Mouse (Mus musculus) forelimb bud, embryonic 11.5 days (tissue): ENCODE measurements around the gene Olfr52.
"Not testable (repeated sequence)": the region's sequence is repeated elsewhere in the genome, so short reads cannot be mapped to it uniquely, and the experiment has no call there.

ENCODE experiments used
- DNase-seq: peaks from one replicate; pipeline ENCODE4 v3.0.0-alpha.2; 2012; ENCODE audit warnings: low read depth, low spot score

The Olfr52 gene

DNA sequence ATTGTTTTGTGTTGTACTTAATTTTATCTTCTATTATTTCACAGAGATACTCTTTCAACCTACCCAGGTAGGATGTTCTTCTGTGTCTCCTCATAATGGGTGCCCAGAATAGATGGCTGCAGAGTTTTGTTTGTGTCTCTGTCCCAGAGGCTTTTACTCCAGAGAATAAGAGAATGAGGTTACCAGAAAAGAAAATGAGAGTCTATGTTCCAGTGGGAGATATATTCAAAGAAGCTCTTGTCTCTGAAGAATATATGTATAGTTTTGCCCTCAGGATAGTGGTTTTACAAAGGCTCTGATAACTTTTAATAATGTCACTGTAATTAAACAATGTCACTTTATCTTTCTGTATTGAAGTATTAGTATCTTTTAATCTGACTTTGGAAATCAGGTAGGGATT lies at the start of gene Olfr52:
Gene Olfr52, minus strand, starts transcription at position 101 of the 400 bp plus-strand sequence.
- DNase-seq, result no peak

- DNase-seq, result no peak
Observed at GRCm38 (mm10) chr2:86231301-86231700, 45.8 kb upstream of the Olfr52 start, which contains the start of gene Olfr1047. Olfr1047 (minus strand) TSS chr2:86231401.

- DNase-seq, result no peak
Observed at GRCm38 (mm10) chr2:86219214-86219613, 33.7 kb upstream of the Olfr52 start, which contains the start of gene Olfr1046. Olfr1046 (minus strand) TSS chr2:86219314.

DNA sequence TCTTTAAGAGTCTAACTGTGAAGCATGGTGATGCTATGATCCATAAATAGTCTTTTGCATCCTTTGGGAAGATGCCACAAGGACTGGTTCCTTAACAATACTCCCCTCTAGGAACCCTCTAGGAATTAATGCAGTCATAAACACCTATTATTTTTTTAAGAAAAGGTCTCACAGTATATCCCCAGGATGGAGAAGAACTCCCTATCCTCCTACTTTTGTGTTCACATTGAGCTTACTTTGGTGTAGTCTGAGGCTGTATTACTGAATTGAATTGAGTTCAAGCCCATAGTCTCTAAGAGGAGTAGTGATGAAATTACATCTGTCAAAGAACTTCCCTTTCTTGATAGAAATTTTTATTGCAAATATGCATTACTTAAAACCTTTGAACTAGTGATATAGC lies 17.4 kb upstream of the Olfr52 start, which contains the start of gene Olfr1045:
Gene Olfr1045, minus strand, starts transcription at position 101 of the 400 bp plus-strand sequence.
- no peak for DNase-seq

DNA sequence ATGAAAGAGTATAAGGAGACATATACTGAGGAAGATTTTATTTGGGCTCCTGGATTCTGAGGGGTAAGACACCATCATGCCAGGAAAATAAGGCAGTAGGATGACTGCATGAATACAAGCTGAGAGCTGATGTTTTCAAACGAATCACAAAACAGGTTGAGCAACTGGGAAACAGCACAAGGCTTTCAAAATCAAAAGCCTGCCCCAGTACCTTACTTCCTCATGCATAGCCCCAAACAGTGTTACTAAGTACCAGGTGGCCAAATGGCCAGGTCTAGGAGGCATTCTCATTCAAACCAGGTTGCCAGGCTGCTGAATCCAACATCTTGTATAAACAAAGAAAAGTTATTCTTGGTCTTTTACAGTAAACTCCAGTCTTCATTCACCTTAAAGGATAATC lies 10.4 kb upstream of the Olfr52 start:
- no peak for DNase-seq

GRCm38 (mm10) chr2:86179950-86180349 lies 5.5 kb downstream of the Olfr52 start:
- no peak for DNase-seq

DNA sequence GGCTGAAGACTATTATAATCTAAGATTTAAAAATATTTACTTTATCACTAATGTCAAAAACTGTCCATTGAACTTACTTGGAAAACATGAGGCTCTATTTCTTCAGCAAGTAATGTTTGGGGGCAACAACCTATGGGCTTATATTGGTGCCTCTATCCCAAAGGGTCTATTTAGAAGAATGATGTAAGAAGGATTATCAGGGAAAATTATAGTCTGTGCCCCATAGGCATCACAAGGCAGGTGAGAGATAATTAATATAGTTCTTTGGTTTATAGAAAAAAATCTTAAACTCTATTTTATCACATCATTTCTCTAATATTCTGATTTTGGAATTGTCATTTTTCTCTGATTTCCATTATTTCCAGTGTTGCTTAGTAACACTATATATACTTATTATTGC lies 7.8 kb downstream of the Olfr52 start, which contains the start of gene Olfr1044:
Gene Olfr1044, minus strand, starts transcription at position 101 of the 400 bp plus-strand sequence.
- DNase-seq, result no peak

GRCm38 (mm10) chr2:86175422-86175821 lies 10.1 kb downstream of the Olfr52 start:
- DNase-seq, result not testable (repeated sequence)

DNA sequence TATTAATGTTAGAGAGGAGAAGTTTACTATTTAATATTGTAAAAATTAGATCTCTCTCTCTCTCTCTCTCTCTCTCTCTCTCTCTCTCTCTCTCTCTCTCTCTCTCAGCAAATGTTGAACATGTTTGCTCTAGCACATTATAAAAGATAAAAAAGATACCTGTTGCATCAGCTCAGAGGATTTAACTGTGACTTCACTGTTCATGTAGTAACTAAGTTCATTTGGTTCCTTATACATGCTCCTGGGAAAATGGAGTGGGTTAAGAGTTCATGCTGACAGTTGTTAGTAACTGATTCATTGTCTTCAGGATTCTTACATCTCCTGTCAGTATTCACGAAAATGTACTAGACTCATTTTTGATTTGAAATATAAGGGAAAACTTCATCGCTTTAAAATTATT lies 18.1 kb downstream of the Olfr52 start, which contains the start of gene Olfr1043:
Gene Olfr1043, minus strand, starts transcription at position 101 of the 400 bp plus-strand sequence.
- no peak for DNase-seq

DNA sequence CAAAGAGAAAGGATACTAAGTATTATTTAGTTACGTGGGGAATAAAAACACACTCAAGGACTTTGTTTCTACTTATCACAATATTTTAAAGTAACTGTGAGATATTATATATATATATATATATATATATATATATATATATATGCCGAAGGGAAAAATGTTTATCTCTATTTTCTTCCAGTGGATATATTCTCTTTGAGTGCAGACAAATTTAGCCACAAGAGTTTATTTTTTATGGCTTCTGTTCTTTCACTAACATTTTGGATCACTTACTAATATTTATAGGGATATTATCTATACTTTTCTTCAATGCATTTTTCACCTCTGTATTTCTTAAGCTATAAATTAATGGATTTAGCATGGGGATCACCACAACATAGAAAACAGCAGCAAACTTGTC lies 23.7 kb downstream of the Olfr52 start, which contains the start of gene Olfr1042:
Gene Olfr1042, minus strand, starts transcription at position 101 of the 400 bp plus-strand sequence.
- DNase-seq, result no peak

DNA sequence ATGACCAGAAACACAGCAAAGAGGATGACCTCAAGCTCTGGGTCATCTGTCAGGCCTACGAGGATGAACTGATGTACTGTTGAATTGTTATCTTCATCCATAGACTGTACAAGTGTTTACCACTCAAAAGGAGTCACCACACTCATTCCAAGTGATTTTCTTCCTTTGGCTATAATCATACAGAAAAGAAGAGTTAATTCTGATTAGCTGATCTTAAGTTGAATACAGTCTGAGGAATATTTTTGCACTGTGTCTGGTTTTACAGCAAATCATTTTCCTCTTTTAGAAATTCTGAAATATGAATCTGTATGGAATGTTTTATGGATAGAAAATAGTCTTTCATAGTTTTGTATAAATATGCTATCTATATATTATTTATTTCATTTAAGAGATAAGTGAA lies 38.9 kb downstream of the Olfr52 start, which contains the start of gene Olfr1040:
Gene Olfr1040, minus strand, starts transcription at position 101 of the 400 bp plus-strand sequence.
- DNase-seq, result no peak

- no peak for DNase-seq
Observed at GRCm38 (mm10) chr2:86135828-86136227, 49.7 kb downstream of the Olfr52 start, which contains the start of gene Olfr1039. Olfr1039 (minus strand) TSS chr2:86135928.
